Mouse (Mus musculus) cortical plate, adult 2 months (tissue): ENCODE results near the gene Sestd1. TPM values are rescaled to one million over a fixed set of nuclear protein-coding genes. Genes with fewer than 3 reads are reported as not detected.

Experiments
- H3K27ac ChIP-seq: fragments of 200-500 bp; 2 replicates; pipeline ENCODE4 v1.5.1; 2012; ENCODE audit warnings: low read length, control low read depth, inconsistent platforms; ENCODE audit not compliant: insufficient read depth
- H3K4me1 ChIP-seq: fragments of 200-500 bp; 2 replicates; pipeline ENCODE4 v1.6.1; 2011; ENCODE audit warnings: low read length; ENCODE audit not compliant: control insufficient read depth, insufficient read depth
- H3K4me3 ChIP-seq: fragments of 200-500 bp; 2 replicates; pipeline ENCODE4 v1.5.1; 2011; ENCODE audit warnings: mild to moderate bottlenecking, low read length, control low read depth; ENCODE audit not compliant: insufficient read depth
- CTCF ChIP-seq: fragments of 200-500 bp; IDR thresholded peaks from 2 replicates; pipeline ENCODE4 v1.5.1; 2011; ENCODE audit warnings: mild to moderate bottlenecking, control low read depth, low read length; ENCODE audit not compliant: insufficient read depth; ENCODE audit errors: extremely low read depth
- POLR2A ChIP-seq: fragments of 200-500 bp; IDR thresholded peaks from 2 replicates; pipeline ENCODE4 v1.6.1; 2011; ENCODE audit warnings: mild to moderate bottlenecking, low read length, control low read depth; ENCODE audit not compliant: insufficient read depth; ENCODE audit errors: extremely low read depth
- polyA plus RNA-seq: library from polyadenylated mRNA; depleted of rRNA; stranded (reverse); fragments of >200 nt; gene quantifications from 2 replicates; pipeline ENCODE4 v1.2.3, GENCODE M21; 2012

Sestd1 gene
- polyA plus RNA-seq, 1 experiment = 29.2 TPM

- TF ChIP-seq CTCF = no peak
- TF ChIP-seq POLR2A = no peak
- H3K4me1 ChIP-seq = peaks cover 7% of the 10 kb centered on the region
- H3K27ac ChIP-seq = no peak overlapping the region
- H3K4me3 ChIP-seq = no peak overlapping the region
Observed at GRCm38 (mm10) chr2:77196819-77197218, 83.6 kb downstream of the Sestd1 start.

GRCm38 (mm10) chr2:77195056-77195455 is 85.3 kb downstream of the Sestd1 start:
- no peak overlapping the region for H3K27ac ChIP-seq
- no peak overlapping the region for H3K4me3 ChIP-seq
- no peak for TF ChIP-seq CTCF
- TF ChIP-seq POLR2A = no peak
- H3K4me1 ChIP-seq = peaks cover 2% of the 10 kb centered on the region; the same call in 1 of the 2 replicates

- H3K27ac ChIP-seq = no peak overlapping the region
- H3K4me1 ChIP-seq = no peaks in the 10 kb centered on the region
- H3K4me3 ChIP-seq = no peak overlapping the region
- no peak for TF ChIP-seq CTCF
- TF ChIP-seq POLR2A = no peak
Observed at GRCm38 (mm10) chr2:77191811-77192210, 88.6 kb downstream of the Sestd1 start.

GRCm38 (mm10) chr2:77190891-77191290 is 89.5 kb downstream of the Sestd1 start:
- Histone ChIP-seq H3K4me3 (no peak overlapping the region), H3K4me1 (no peaks in the 10 kb centered on the region), H3K27ac (no peak overlapping the region)
- TF ChIP-seq CTCF (no peak), POLR2A (no peak)

- no peak for TF ChIP-seq POLR2A
- TF ChIP-seq CTCF = no peak
- no peak overlapping the region for H3K4me3 ChIP-seq
- H3K4me1 ChIP-seq = no peaks in the 10 kb centered on the region
- no peak overlapping the region for H3K27ac ChIP-seq
Observed at GRCm38 (mm10) chr2:77190301-77190700, 90.1 kb downstream of the Sestd1 start.

GRCm38 (mm10) chr2:77189671-77190070 is 90.7 kb downstream of the Sestd1 start:
- no peak for TF ChIP-seq CTCF
- no peak for TF ChIP-seq POLR2A
- Histone ChIP-seq H3K4me3 (no peak overlapping the region), H3K27ac (no peak overlapping the region), H3K4me1 (no peaks in the 10 kb centered on the region)

GRCm38 (mm10) chr2:77187501-77187900 is 92.9 kb downstream of the Sestd1 start:
- Histone ChIP-seq H3K4me3 (no peak overlapping the region), H3K4me1 (peaks cover 9% of the 10 kb centered on the region), H3K27ac (no peak overlapping the region)
- TF ChIP-seq POLR2A (no peak), CTCF (no peak)

- Histone ChIP-seq H3K4me1 (peaks cover 9% of the 10 kb centered on the region), H3K27ac (no peak overlapping the region), H3K4me3 (no peak overlapping the region)
- TF ChIP-seq POLR2A (no peak), CTCF (no peak)
Observed at GRCm38 (mm10) chr2:77186912-77187311, 93.5 kb downstream of the Sestd1 start.

GRCm38 (mm10) chr2:77184049-77184571 is 96.3 kb downstream of the Sestd1 start:
- no peak for TF ChIP-seq CTCF
- no peak for TF ChIP-seq POLR2A
- Histone ChIP-seq H3K27ac (peak overlapping the region; percentile 71; the same call in 1 of the 2 replicates), H3K4me3 (no peak overlapping the region), H3K4me1 (peaks cover 9% of the 10 kb centered on the region)

GRCm38 (mm10) chr2:77183646-77184045 is 96.7 kb downstream of the Sestd1 start:
- TF ChIP-seq POLR2A (no peak), CTCF (no peak)

GRCm38 (mm10) chr2:77182996-77183380 is 97.4 kb downstream of the Sestd1 start:
- TF ChIP-seq POLR2A (no peak), CTCF (no peak)
- no peak overlapping the region for H3K27ac ChIP-seq
- H3K4me3 ChIP-seq = no peak overlapping the region
- peaks cover 9% of the 10 kb centered on the region for H3K4me1 ChIP-seq

More at GRCm38 (mm10) chr2:77183646-77184045, 96.7 kb downstream of the Sestd1 start:
- H3K27ac ChIP-seq = peak overlapping the region; percentile 71; the same call in 1 of the 2 replicates
- H3K4me3 ChIP-seq = no peak overlapping the region
- H3K4me1 ChIP-seq = peaks cover 9% of the 10 kb centered on the region
